Mouse (Mus musculus): ENCODE measurements around the gene Ccdc115. TPM values are rescaled to one million over a fixed set of nuclear protein-coding genes. Genes with fewer than 3 reads are reported as not detected.

The Ccdc115 gene
- polyA plus RNA-seq, 1 experiment, result 19.8 TPM

GRCm38 (mm10) chr1:34430981-34431380, 8.5 kb downstream of the Ccdc115 start:
- Histone ChIP-seq H3K27me3 (ENCODE audit: control insufficient read depth, insufficient read depth, low read length) (peaks cover 4% of the 10 kb centered on the region; the same call in 1 of the 2 replicates), H3K36me3 (ENCODE audit: control insufficient read depth, insufficient read depth, low read length) (no peaks in the 10 kb centered on the region), H3K27ac (ENCODE audit: control insufficient read depth, insufficient read depth, low read depth, low read length) (no peak overlapping the region), H3K4me1 (ENCODE audit: control insufficient read depth, insufficient read depth, low read length) (peaks cover 20% of the 10 kb centered on the region), H3K4me3 (ENCODE audit: control insufficient read depth, low read depth, low read length) (no peak overlapping the region)
- TF ChIP-seq CTCF (IDR thresholded peaks at IDR 0.05; ENCODE audit: control insufficient read depth, insufficient read depth, insufficient replicate concordance, low read depth, low read length) (no peak), POLR2A (IDR thresholded peaks at IDR 0.05; ENCODE audit: control insufficient read depth, low read depth, low read length) (no peak)

GRCm38 (mm10) chr1:34429281-34429680, 10.2 kb downstream of the Ccdc115 start:
- no peak overlapping the region for H3K27ac ChIP-seq (ENCODE audit: control insufficient read depth, insufficient read depth, low read depth, low read length)
- H3K36me3 ChIP-seq (ENCODE audit: control insufficient read depth, insufficient read depth, low read length), result no peaks in the 10 kb centered on the region
- H3K4me1 ChIP-seq (ENCODE audit: control insufficient read depth, insufficient read depth, low read length), result peaks cover 20% of the 10 kb centered on the region
- no peak overlapping the region for H3K4me3 ChIP-seq (ENCODE audit: control insufficient read depth, low read depth, low read length)
- peaks cover 4% of the 10 kb centered on the region; the same call in 1 of the 2 replicates for H3K27me3 ChIP-seq (ENCODE audit: control insufficient read depth, insufficient read depth, low read length)
- TF ChIP-seq POLR2A (IDR thresholded peaks at IDR 0.05; ENCODE audit: control insufficient read depth, low read depth, low read length) (no peak), CTCF (IDR thresholded peaks at IDR 0.05; ENCODE audit: control insufficient read depth, insufficient read depth, insufficient replicate concordance, low read depth, low read length) (no peak)

GRCm38 (mm10) chr1:34428466-34428865, 11.0 kb downstream of the Ccdc115 start:
- TF ChIP-seq POLR2A (IDR thresholded peaks at IDR 0.05; ENCODE audit: control insufficient read depth, low read depth, low read length) (no peak), CTCF (IDR thresholded peaks at IDR 0.05; ENCODE audit: control insufficient read depth, insufficient read depth, insufficient replicate concordance, low read depth, low read length) (no peak)
- H3K36me3 ChIP-seq (ENCODE audit: control insufficient read depth, insufficient read depth, low read length), result no peaks in the 10 kb centered on the region
- peaks cover 4% of the 10 kb centered on the region; the same call in 1 of the 2 replicates for H3K27me3 ChIP-seq (ENCODE audit: control insufficient read depth, insufficient read depth, low read length)
- H3K4me3 ChIP-seq (ENCODE audit: control insufficient read depth, low read depth, low read length), result no peak overlapping the region
- peaks cover 13% of the 10 kb centered on the region for H3K4me1 ChIP-seq (ENCODE audit: control insufficient read depth, insufficient read depth, low read length)
- H3K27ac ChIP-seq (ENCODE audit: control insufficient read depth, insufficient read depth, low read depth, low read length), result no peak overlapping the region

GRCm38 (mm10) chr1:34399182-34399953, 40.1 kb downstream of the Ccdc115 start:
- H3K27me3 ChIP-seq (ENCODE audit: control insufficient read depth, insufficient read depth, low read length), result no peaks in the 10 kb centered on the region
- H3K36me3 ChIP-seq (ENCODE audit: control insufficient read depth, insufficient read depth, low read length), result no peaks in the 10 kb centered on the region
- no peak overlapping the region for H3K4me3 ChIP-seq (ENCODE audit: control insufficient read depth, low read depth, low read length)
- no peak overlapping the region for H3K27ac ChIP-seq (ENCODE audit: control insufficient read depth, insufficient read depth, low read depth, low read length)
- TF ChIP-seq CTCF (IDR thresholded peaks at IDR 0.05; ENCODE audit: control insufficient read depth, insufficient read depth, insufficient replicate concordance, low read depth, low read length) (no peak), POLR2A (IDR thresholded peaks at IDR 0.05; ENCODE audit: control insufficient read depth, low read depth, low read length) (no peak)
- no peaks in the 10 kb centered on the region for H3K4me1 ChIP-seq (ENCODE audit: control insufficient read depth, insufficient read depth, low read length)

- Histone ChIP-seq H3K4me1 (ENCODE audit: control insufficient read depth, insufficient read depth, low read length) (no peaks in the 10 kb centered on the region), H3K4me3 (ENCODE audit: control insufficient read depth, low read depth, low read length) (no peak overlapping the region), H3K27me3 (ENCODE audit: control insufficient read depth, insufficient read depth, low read length) (no peaks in the 10 kb centered on the region), H3K27ac (ENCODE audit: control insufficient read depth, insufficient read depth, low read depth, low read length) (no peak overlapping the region), H3K36me3 (ENCODE audit: control insufficient read depth, insufficient read depth, low read length) (no peaks in the 10 kb centered on the region)
- TF ChIP-seq CTCF (IDR thresholded peaks at IDR 0.05; ENCODE audit: control insufficient read depth, insufficient read depth, insufficient replicate concordance, low read depth, low read length) (no peak), POLR2A (IDR thresholded peaks at IDR 0.05; ENCODE audit: control insufficient read depth, low read depth, low read length) (no peak)
Observed at GRCm38 (mm10) chr1:34396321-34396720, 43.2 kb downstream of the Ccdc115 start.

GRCm38 (mm10) chr1:34389234-34389891, 50.1 kb downstream of the Ccdc115 start:
- Histone ChIP-seq H3K27me3 (ENCODE audit: control insufficient read depth, insufficient read depth, low read length) (no peaks in the 10 kb centered on the region), H3K27ac (ENCODE audit: control insufficient read depth, insufficient read depth, low read depth, low read length) (peak overlapping the region; percentile 21), H3K4me3 (ENCODE audit: control insufficient read depth, low read depth, low read length) (no peak overlapping the region), H3K4me1 (ENCODE audit: control insufficient read depth, insufficient read depth, low read length) (no peaks in the 10 kb centered on the region), H3K36me3 (ENCODE audit: control insufficient read depth, insufficient read depth, low read length) (no peaks in the 10 kb centered on the region)
- TF ChIP-seq CTCF (IDR thresholded peaks at IDR 0.05; ENCODE audit: control insufficient read depth, insufficient read depth, insufficient replicate concordance, low read depth, low read length) (no peak), POLR2A (IDR thresholded peaks at IDR 0.05; ENCODE audit: control insufficient read depth, low read depth, low read length) (no peak)

- TF ChIP-seq CTCF (IDR thresholded peaks at IDR 0.05; ENCODE audit: control insufficient read depth, insufficient read depth, insufficient replicate concordance, low read depth, low read length) (no peak), POLR2A (IDR thresholded peaks at IDR 0.05; ENCODE audit: control insufficient read depth, low read depth, low read length) (no peak)
- Histone ChIP-seq H3K27ac (ENCODE audit: control insufficient read depth, insufficient read depth, low read depth, low read length) (no peak overlapping the region; the same call in 1 of the 2 replicates), H3K36me3 (ENCODE audit: control insufficient read depth, insufficient read depth, low read length) (no peaks in the 10 kb centered on the region), H3K4me3 (ENCODE audit: control insufficient read depth, low read depth, low read length) (no peak overlapping the region), H3K4me1 (ENCODE audit: control insufficient read depth, insufficient read depth, low read length) (no peaks in the 10 kb centered on the region), H3K27me3 (ENCODE audit: control insufficient read depth, insufficient read depth, low read length) (no peaks in the 10 kb centered on the region)
Observed at GRCm38 (mm10) chr1:34388849-34389233, 50.6 kb downstream of the Ccdc115 start.
